Mouse (Mus musculus): Measurements from ENCODE around the gene BC030870. TPM values are rescaled to one million over a fixed set of nuclear protein-coding genes. Genes with fewer than 3 reads are reported as not detected.
"Not testable (repeated sequence)": the region's sequence is repeated elsewhere in the genome, so short reads cannot be mapped to it uniquely, and the experiment has no call there.

Gene BC030870
- not detected in 2 replicates for polyA plus RNA-seq (2012; ENCODE audit: insufficient read depth, insufficient read length, missing spikeins)

GRCm38 (mm10) chr8:65129199-65129788 lies at the start of gene BC030870:
TSS of gene BC030870 (minus strand) at chr8:65129563.
- Histone ChIP-seq H3K4me1 (ENCODE audit: control insufficient read depth, insufficient read depth, low read length) (no peaks in the 10 kb centered on the region), H3K27ac (ENCODE audit: insufficient read depth, low read depth, low read length) (no peak within 1 kb of the TSS), H3K4me3 (ENCODE audit: insufficient read depth, low read length) (no peak within 1 kb of the TSS)
- TF ChIP-seq POLR2A (IDR thresholded peaks at IDR 0.05; ENCODE audit: borderline replicate concordance, low read depth, low read length) (no peak), CTCF (IDR thresholded peaks at IDR 0.05; ENCODE audit: low read depth, low read length) (no peak)

GRCm38 (mm10) chr8:65174746-65175476 lies 45.5 kb upstream of the BC030870 start:
- Histone ChIP-seq H3K4me3 (ENCODE audit: insufficient read depth, low read length) (no peak overlapping the region), H3K27ac (ENCODE audit: insufficient read depth, low read depth, low read length) (no peak overlapping the region), H3K4me1 (ENCODE audit: control insufficient read depth, insufficient read depth, low read length) (no peaks in the 10 kb centered on the region)
- no peak for TF ChIP-seq POLR2A (IDR thresholded peaks at IDR 0.05; ENCODE audit: borderline replicate concordance, low read depth, low read length)
- no peak for TF ChIP-seq CTCF (IDR thresholded peaks at IDR 0.05; ENCODE audit: low read depth, low read length)

GRCm38 (mm10) chr8:65169184-65169583 lies 39.8 kb upstream of the BC030870 start:
- TF ChIP-seq CTCF (IDR thresholded peaks at IDR 0.05; ENCODE audit: low read depth, low read length), result no peak
- no peak for TF ChIP-seq POLR2A (IDR thresholded peaks at IDR 0.05; ENCODE audit: borderline replicate concordance, low read depth, low read length)
- H3K4me3 ChIP-seq (ENCODE audit: insufficient read depth, low read length), result no peak overlapping the region
- H3K4me1 ChIP-seq (ENCODE audit: control insufficient read depth, insufficient read depth, low read length), result no peaks in the 10 kb centered on the region
- H3K27ac ChIP-seq (ENCODE audit: insufficient read depth, low read depth, low read length), result no peak overlapping the region

- H3K4me1 ChIP-seq (ENCODE audit: control insufficient read depth, insufficient read depth, low read length); H3K4me3 ChIP-seq (ENCODE audit: insufficient read depth, low read length); H3K27ac ChIP-seq (ENCODE audit: insufficient read depth, low read depth, low read length): not testable (repeated sequence)
Observed at GRCm38 (mm10) chr8:65160676-65161075, 31.3 kb upstream of the BC030870 start.

- no peak for TF ChIP-seq POLR2A (IDR thresholded peaks at IDR 0.05; ENCODE audit: borderline replicate concordance, low read depth, low read length)
- no peak for TF ChIP-seq CTCF (IDR thresholded peaks at IDR 0.05; ENCODE audit: low read depth, low read length)
- Histone ChIP-seq H3K4me3 (ENCODE audit: insufficient read depth, low read length) (no peak overlapping the region), H3K4me1 (ENCODE audit: control insufficient read depth, insufficient read depth, low read length) (no peaks in the 10 kb centered on the region), H3K27ac (ENCODE audit: insufficient read depth, low read depth, low read length) (no peak overlapping the region)
Observed at GRCm38 (mm10) chr8:65159096-65159748, 29.9 kb upstream of the BC030870 start.

- no peak overlapping the region for H3K4me3 ChIP-seq (ENCODE audit: insufficient read depth, low read length)
- H3K27ac ChIP-seq (ENCODE audit: insufficient read depth, low read depth, low read length), result no peak overlapping the region
- no peaks in the 10 kb centered on the region for H3K4me1 ChIP-seq (ENCODE audit: control insufficient read depth, insufficient read depth, low read length)
- TF ChIP-seq CTCF (IDR thresholded peaks at IDR 0.05; ENCODE audit: low read depth, low read length), result no peak
- TF ChIP-seq POLR2A (IDR thresholded peaks at IDR 0.05; ENCODE audit: borderline replicate concordance, low read depth, low read length), result no peak
Observed at GRCm38 (mm10) chr8:65157901-65158300, 28.5 kb upstream of the BC030870 start.

- TF ChIP-seq POLR2A (IDR thresholded peaks at IDR 0.05; ENCODE audit: borderline replicate concordance, low read depth, low read length) (no peak), CTCF (IDR thresholded peaks at IDR 0.05; ENCODE audit: low read depth, low read length) (no peak)
- Histone ChIP-seq H3K4me3 (ENCODE audit: insufficient read depth, low read length) (no peak overlapping the region), H3K27ac (ENCODE audit: insufficient read depth, low read depth, low read length) (no peak overlapping the region), H3K4me1 (ENCODE audit: control insufficient read depth, insufficient read depth, low read length) (no peaks in the 10 kb centered on the region)
Observed at GRCm38 (mm10) chr8:65138830-65139466, 9.6 kb upstream of the BC030870 start.

GRCm38 (mm10) chr8:65126454-65126853 lies 2.9 kb downstream of the BC030870 start:
- no peaks in the 10 kb centered on the region for H3K4me1 ChIP-seq (ENCODE audit: control insufficient read depth, insufficient read depth, low read length)
- TF ChIP-seq CTCF (IDR thresholded peaks at IDR 0.05; ENCODE audit: low read depth, low read length) (no peak), POLR2A (IDR thresholded peaks at IDR 0.05; ENCODE audit: borderline replicate concordance, low read depth, low read length) (no peak)
- H3K27ac ChIP-seq (ENCODE audit: insufficient read depth, low read depth, low read length), result no peak overlapping the region
- H3K4me3 ChIP-seq (ENCODE audit: insufficient read depth, low read length), result no peak overlapping the region

- TF ChIP-seq POLR2A (IDR thresholded peaks at IDR 0.05; ENCODE audit: borderline replicate concordance, low read depth, low read length) (no peak), CTCF (IDR thresholded peaks at IDR 0.05; ENCODE audit: low read depth, low read length) (no peak)
- no peak overlapping the region for H3K27ac ChIP-seq (ENCODE audit: insufficient read depth, low read depth, low read length)
- H3K4me1 ChIP-seq (ENCODE audit: control insufficient read depth, insufficient read depth, low read length), result no peaks in the 10 kb centered on the region
- no peak overlapping the region for H3K4me3 ChIP-seq (ENCODE audit: insufficient read depth, low read length)
Observed at GRCm38 (mm10) chr8:65126014-65126413, 3.3 kb downstream of the BC030870 start.

GRCm38 (mm10) chr8:65112092-65112491 lies 17.3 kb downstream of the BC030870 start:
- H3K4me3 ChIP-seq (ENCODE audit: insufficient read depth, low read length), result no peak overlapping the region
- no peaks in the 10 kb centered on the region for H3K4me1 ChIP-seq (ENCODE audit: control insufficient read depth, insufficient read depth, low read length)
- no peak overlapping the region for H3K27ac ChIP-seq (ENCODE audit: insufficient read depth, low read depth, low read length)
- TF ChIP-seq POLR2A (IDR thresholded peaks at IDR 0.05; ENCODE audit: borderline replicate concordance, low read depth, low read length) (no peak), CTCF (IDR thresholded peaks at IDR 0.05; ENCODE audit: low read depth, low read length) (no peak)

Data from bone marrow macrophage, adult 2 months (primary cell).